Mouse (Mus musculus) G1E (cell line): ENCODE measurements around the gene Adap2. TPM values are rescaled to one million over a fixed set of nuclear protein-coding genes. Genes with fewer than 3 reads are reported as not detected.
A peak's percentile ranks its signal among the peaks of the same experiment; 100 is the strongest.
"Not testable (repeated sequence)": the region's sequence is repeated elsewhere in the genome, so short reads cannot be mapped to it uniquely, and the experiment has no call there.

Experiments used
- ATAC-seq: 2 replicates; pipeline ENCODE4 v1.8.0; 2016; ENCODE audit warnings: mild to moderate bottlenecking; ENCODE audit not compliant: insufficient number of reproducible peaks, poor library complexity, low FRiP score, severe bottlenecking; ENCODE audit errors: extremely low read depth
- DNase-seq: peaks from one replicate; pipeline ENCODE4 v3.0.0; 2012; ENCODE audit warnings: low spot score
- H3K27me3 ChIP-seq: 2 replicates; pipeline ENCODE4 v1.6.1; 2012; ENCODE audit warnings: mild to moderate bottlenecking, low read length, inconsistent platforms; ENCODE audit not compliant: insufficient read depth
- H3K36me3 ChIP-seq: replicated peaks from 2 replicates; pipeline ENCODE3; 2012; ENCODE audit warnings: mild to moderate bottlenecking, inconsistent platforms
- H3K4me1 ChIP-seq: 2 replicates; pipeline ENCODE4 v1.6.1; 2012; ENCODE audit warnings: low read depth, low read length, inconsistent platforms, mixed read lengths; ENCODE audit not compliant: insufficient read depth
- H3K4me3 ChIP-seq: 2 replicates; pipeline ENCODE4 v1.5.1; 2012; ENCODE audit warnings: low read depth, mild to moderate bottlenecking, inconsistent platforms, low read length, moderate library complexity, mixed read lengths
- H3K9me3 ChIP-seq: replicated peaks from 2 replicates; pipeline ENCODE4 v1.6.1; 2012; ENCODE audit warnings: inconsistent platforms
- CTCF ChIP-seq: IDR thresholded peaks from 2 replicates; pipeline ENCODE4 v1.5.1; 2012; ENCODE audit warnings: low read depth, low read length, inconsistent platforms, mixed read lengths
- GATA1 ChIP-seq: IDR thresholded peaks from 2 replicates; pipeline ENCODE4 v1.6.1; 2012; ENCODE audit warnings: borderline replicate concordance, low read length, inconsistent platforms, mixed read lengths
- GATA2 ChIP-seq: IDR thresholded peaks from 2 replicates; pipeline ENCODE4 v1.6.1; 2012; ENCODE audit warnings: low read depth, low read length, inconsistent platforms, borderline replicate concordance
- POLR2AphosphoS5 ChIP-seq: IDR thresholded peaks from 2 replicates; pipeline ENCODE4 v1.6.1; 2012; ENCODE audit warnings: low read depth, low read length, inconsistent platforms; ENCODE audit not compliant: insufficient replicate concordance
- TAL1 ChIP-seq: conservative IDR thresholded peaks from 2 replicates; pipeline ENCODE4 v1.6.1; 2012; ENCODE audit warnings: low read depth, low read length, inconsistent platforms, mixed read lengths
- polyA plus RNA-seq: library from polyadenylated mRNA; stranded (reverse); fragments of >175 nt; gene quantifications from 2 replicates; pipeline ENCODE4 v1.2.3, GENCODE M21; 2012
- total RNA-seq, 2 experiments: library from RNA; stranded (forward) in 1 of 2; stranded (reverse) in 1 of 2; fragments of 200-1000 nt in 1 of 2; fragments of >200 nt in 1 of 2; fragmentation: Nextera tagmentation in 1 of 2; gene quantifications; 2 replicates each; pipeline ENCODE4 v1.2.3; 2014 to 2017

Gene Adap2
- total and polyA plus RNA-seq, 3 experiments, result not detected

- TF ChIP-seq POLR2AphosphoS5, result no peak
- TF ChIP-seq TAL1, result no peak
- no peak for TF ChIP-seq GATA1
- no peak for TF ChIP-seq GATA2
- no peak for TF ChIP-seq CTCF
- Histone ChIP-seq H3K27me3 (peaks cover 39% of the 10 kb centered on the region), H3K9me3 (no peaks in the 10 kb centered on the region), H3K4me1 (peaks cover 34% of the 10 kb centered on the region), H3K4me3 (no peak overlapping the region), H3K36me3 (no peaks in the 10 kb centered on the region)
- ATAC-seq (no peak), DNase-seq (no peak)
Measured at GRCm38 (mm10) chr11:80176911-80177895, 23.3 kb downstream of the Adap2 start.

GRCm38 (mm10) chr11:80178316-80178715 lies 24.4 kb downstream of the Adap2 start:
- Histone ChIP-seq H3K9me3 (no peaks in the 10 kb centered on the region), H3K36me3 (no peaks in the 10 kb centered on the region), H3K27me3 (peaks cover 29% of the 10 kb centered on the region), H3K4me3 (no peak overlapping the region), H3K4me1 (peaks cover 32% of the 10 kb centered on the region)
- TF ChIP-seq TAL1 (no peak), GATA1 (no peak), CTCF (no peak), GATA2 (no peak), POLR2AphosphoS5 (no peak)
- DNase-seq (no peak), ATAC-seq (no peak)

- Histone ChIP-seq H3K27me3 (peaks cover 12% of the 10 kb centered on the region), H3K4me3 (no peak overlapping the region), H3K4me1 (peaks cover 25% of the 10 kb centered on the region), H3K9me3 (no peaks in the 10 kb centered on the region; the same call in 1 of the 2 replicates), H3K36me3 (peaks cover 4% of the 10 kb centered on the region)
- DNase-seq (no peak), ATAC-seq (no peak)
- no peak for TF ChIP-seq CTCF
- TF ChIP-seq GATA1, result no peak
- TF ChIP-seq GATA2, result no peak
- TF ChIP-seq POLR2AphosphoS5, result no peak
- no peak for TF ChIP-seq TAL1
Measured at GRCm38 (mm10) chr11:80181021-80181749, 27.3 kb downstream of the Adap2 start.

- not testable (repeated sequence) for H3K27me3 ChIP-seq, DNase-seq, H3K36me3 ChIP-seq, ATAC-seq, H3K9me3 ChIP-seq
- peak overlapping the region; percentile 99 for H3K4me3 ChIP-seq
- H3K4me1 ChIP-seq, result peaks cover 13% of the 10 kb centered on the region
Measured at GRCm38 (mm10) chr11:80183054-80183704, 29.3 kb downstream of the Adap2 start.

GRCm38 (mm10) chr11:80183705-80184255 lies 29.9 kb downstream of the Adap2 start, which contains the start of gene Rnf135:
Rnf135 (plus strand) TSS chr11:80183851.
- Histone ChIP-seq H3K9me3 (no peaks in the 10 kb centered on the region; the same call in 1 of the 2 replicates), H3K36me3 (peaks cover 9% of the 10 kb centered on the region), H3K4me3 (peak within 1 kb of the TSS; percentile 99), H3K27me3 (no peaks in the 10 kb centered on the region), H3K4me1 (peaks cover 9% of the 10 kb centered on the region)
- peak; percentile 72; the same call in 1 of the 2 replicates for TF ChIP-seq POLR2AphosphoS5
- TF ChIP-seq GATA1, result no peak
- ATAC-seq (peak; percentile 96), DNase-seq (peak; percentile 94)

GRCm38 (mm10) chr11:80184531-80185071 lies 30.7 kb downstream of the Adap2 start:
- Histone ChIP-seq H3K9me3 (no peaks in the 10 kb centered on the region; the same call in 1 of the 2 replicates), H3K4me3 (peak overlapping the region; percentile 99), H3K4me1 (peaks cover 9% of the 10 kb centered on the region), H3K36me3 (peaks cover 16% of the 10 kb centered on the region), H3K27me3 (no peaks in the 10 kb centered on the region)
- TF ChIP-seq TAL1 (no peak), CTCF (no peak), GATA2 (no peak), POLR2AphosphoS5 (no peak)
- ATAC-seq (no peak), DNase-seq (no peak)

- DNase-seq, H3K4me1 ChIP-seq, H3K4me3 ChIP-seq, H3K27me3 ChIP-seq, ATAC-seq, H3K9me3 ChIP-seq: not testable (repeated sequence)
- peaks cover 24% of the 10 kb centered on the region for H3K36me3 ChIP-seq
Measured at GRCm38 (mm10) chr11:80185441-80185976, 31.6 kb downstream of the Adap2 start.
